Mouse (Mus musculus) intestine, embryonic 14.5 days (tissue): Measurements from ENCODE around the gene Zcchc3. TPM values are rescaled to one million over a fixed set of nuclear protein-coding genes. Genes with fewer than 3 reads are reported as not detected.

Experiments used
- ATAC-seq: fragments of 200-750 bp; cut with Nextera tagmentation; replicated peaks from 2 replicates; pipeline ENCODE4 v1.8.0; 2017; ENCODE audit warnings: low read depth, moderate number of reproducible peaks, moderate TSS enrichment, moderate library complexity; ENCODE audit not compliant: low FRiP score, low TSS enrichment
- DNase-seq: peaks from one replicate; pipeline ENCODE4 v3.0.0-alpha.2; 2018; ENCODE audit warnings: low spot score
- H3K27ac ChIP-seq: fragments of 300-500 bp; sonication (generic); 2 replicates; pipeline ENCODE4 v1.5.1; 2014; ENCODE audit warnings: low read depth, mild to moderate bottlenecking, control low read depth
- H3K27me3 ChIP-seq: fragments of 300-500 bp; sonication (generic); replicated peaks from 2 replicates; pipeline ENCODE4 v1.6.1; 2014; ENCODE audit warnings: low read length, control low read depth; ENCODE audit not compliant: control insufficient read depth, insufficient read depth
- H3K36me3 ChIP-seq: fragments of 300-500 bp; sonication (generic); 2 replicates; pipeline ENCODE4 v1.6.1; 2014; ENCODE audit warnings: low read length, control low read depth; ENCODE audit not compliant: control insufficient read depth, insufficient read depth
- H3K4me1 ChIP-seq: fragments of 300-500 bp; sonication (generic); replicated peaks from 2 replicates; pipeline ENCODE4 v1.6.1; 2014; ENCODE audit warnings: low read length, control low read depth, mixed read lengths; ENCODE audit not compliant: control insufficient read depth, insufficient read depth
- H3K4me2 ChIP-seq: fragments of 300-500 bp; sonication (generic); 2 replicates; pipeline ENCODE4 v1.6.1; 2014; ENCODE audit warnings: low read length
- H3K4me3 ChIP-seq: fragments of 300-500 bp; sonication (generic); 2 replicates; pipeline ENCODE4 v1.5.1; 2014; ENCODE audit warnings: low read depth, low read length, control low read depth, mixed read lengths
- H3K9ac ChIP-seq: fragments of 300-500 bp; sonication (generic); 2 replicates; pipeline ENCODE4 v1.6.1; 2014; ENCODE audit warnings: mild to moderate bottlenecking, low read length
- H3K9me3 ChIP-seq: fragments of 300-500 bp; sonication (generic); 2 replicates; pipeline ENCODE4 v1.6.1; 2016; ENCODE audit warnings: low read length, control low read depth; ENCODE audit not compliant: control insufficient read depth
- WGBS: fragments of 180-500 bp; shearing (Covaris S2); extraction: QIAGEN DNeasy Blood & Tissue Kit; methylation state at CpG from one replicate; pipeline ENCODE4 v1.1.7; 2014; 5-methylcytosine and 5-hydroxymethylcytosine counted together
- polyA plus RNA-seq: library from polyadenylated mRNA; unstranded; fragments of >200 nt; fragmentation: Nextera tagmentation; extraction: Ambion mirVana; gene quantifications from 2 replicates; pipeline ENCODE4 v1.2.1, GENCODE M21; 2014

The Zcchc3 gene
- polyA plus RNA-seq = 38.2 and 39.1 TPM in 2 replicates

DNA sequence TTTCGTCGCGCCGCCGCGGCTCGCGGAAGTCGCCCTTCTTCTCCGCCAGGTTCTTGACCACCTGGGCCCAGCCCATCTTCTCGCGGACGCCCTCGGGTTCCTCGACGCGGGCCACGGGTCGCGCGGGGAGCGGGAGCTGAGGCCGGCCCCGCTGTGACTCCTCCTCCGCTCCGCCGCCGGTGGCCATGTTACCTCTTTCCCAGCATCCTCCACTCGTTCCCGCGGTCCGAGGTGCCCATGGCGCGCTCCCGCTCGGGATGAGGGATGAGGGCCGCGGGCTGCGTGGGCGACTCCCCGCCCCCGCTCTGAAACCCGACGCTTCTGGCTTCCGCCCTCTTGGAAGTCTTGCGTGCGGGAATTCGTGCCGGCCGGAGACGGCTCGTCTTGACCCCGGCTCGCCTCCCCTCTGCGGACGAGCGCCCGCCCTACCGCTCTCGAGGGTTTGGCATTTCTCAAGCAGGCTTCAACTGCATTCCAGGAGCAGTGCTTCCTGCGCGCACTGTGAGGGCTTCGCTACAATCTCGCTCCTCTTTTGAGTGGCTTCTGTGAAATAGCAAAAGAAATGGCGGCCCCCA lies at the start of gene Zcchc3:
Gene Zcchc3, minus strand, starts transcription at position 437 of the 575 bp plus-strand sequence.
- H3K4me3 ChIP-seq = peak within 1 kb of the TSS; percentile 96
- peaks cover 32% of the 10 kb centered on the region for H3K4me1 ChIP-seq
- H3K9ac ChIP-seq = peak within 1 kb of the TSS; percentile 99
- H3K36me3 ChIP-seq = no peaks in the 10 kb centered on the region
- peak; percentile 93 for DNase-seq
- peak within 1 kb of the TSS; percentile 92 for H3K4me2 ChIP-seq
- peak; percentile 85 for ATAC-seq
- peaks cover 8% of the 10 kb centered on the region; the same call in 1 of the 2 replicates for H3K9me3 ChIP-seq
- no peaks in the 10 kb centered on the region for H3K27me3 ChIP-seq
- peak within 1 kb of the TSS; percentile 98 for H3K27ac ChIP-seq
- under 1% methylated on average over 65 of the region's 65 CpGs for WGBS

- no peaks in the 10 kb centered on the region for H3K9me3 ChIP-seq
- no peak overlapping the region for H3K4me3 ChIP-seq
- no peaks in the 10 kb centered on the region for H3K36me3 ChIP-seq
- no peak overlapping the region for H3K9ac ChIP-seq
- H3K4me1 ChIP-seq = no peaks in the 10 kb centered on the region
- DNase-seq (no peak), ATAC-seq (no peak)
- no peaks in the 10 kb centered on the region for H3K27me3 ChIP-seq
- WGBS = 41% methylated on average over 13 of the region's 13 CpGs
- no peak overlapping the region for H3K27ac ChIP-seq
- H3K4me2 ChIP-seq = no peak overlapping the region
Measured at GRCm38 (mm10) chr2:152459241-152459640, 44.4 kb upstream of the Zcchc3 start.

DNA sequence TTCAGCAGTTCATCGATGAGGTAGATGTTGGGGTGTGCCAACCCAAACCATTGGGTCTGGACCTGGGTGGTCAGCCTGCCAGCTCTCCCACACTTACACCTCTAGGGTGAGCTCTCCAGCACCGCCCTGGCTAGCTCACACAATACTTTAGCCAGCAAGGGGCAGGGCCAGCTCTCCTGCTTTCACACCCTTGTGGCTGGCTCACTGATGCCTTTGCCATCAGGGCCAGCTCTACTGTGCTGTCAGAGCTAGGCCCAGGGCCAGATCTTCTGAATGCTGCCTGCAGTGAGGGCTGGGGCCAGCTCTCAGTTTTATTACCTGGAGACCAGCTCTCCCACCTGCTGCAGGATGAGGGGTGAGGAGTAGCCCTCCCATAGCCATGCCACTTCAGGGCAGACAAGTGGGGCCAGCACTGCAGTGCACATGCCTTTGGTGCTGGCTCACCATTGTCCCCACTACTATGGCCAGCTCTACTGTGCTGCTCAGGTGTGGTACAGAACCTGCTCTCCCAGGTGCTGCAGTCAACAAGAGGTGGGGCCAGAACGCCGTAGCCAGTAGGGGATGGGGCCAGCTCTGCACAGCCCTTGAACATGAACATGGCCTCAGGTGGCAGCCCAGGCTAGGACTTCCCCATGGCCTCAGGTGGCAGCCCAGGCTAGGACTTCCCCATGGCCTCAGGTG lies 37.4 kb upstream of the Zcchc3 start:
- Histone ChIP-seq H3K4me1 (peaks cover 4% of the 10 kb centered on the region), H3K27ac (no peak overlapping the region), H3K4me3 (no peak overlapping the region), H3K9ac (no peak overlapping the region), H3K4me2 (no peak overlapping the region), H3K9me3 (no peaks in the 10 kb centered on the region), H3K27me3 (no peaks in the 10 kb centered on the region), H3K36me3 (no peaks in the 10 kb centered on the region)
- ATAC-seq (no peak), DNase-seq (no peak)
- WGBS = 69% methylated on average over 4 of the region's 4 CpGs

DNA sequence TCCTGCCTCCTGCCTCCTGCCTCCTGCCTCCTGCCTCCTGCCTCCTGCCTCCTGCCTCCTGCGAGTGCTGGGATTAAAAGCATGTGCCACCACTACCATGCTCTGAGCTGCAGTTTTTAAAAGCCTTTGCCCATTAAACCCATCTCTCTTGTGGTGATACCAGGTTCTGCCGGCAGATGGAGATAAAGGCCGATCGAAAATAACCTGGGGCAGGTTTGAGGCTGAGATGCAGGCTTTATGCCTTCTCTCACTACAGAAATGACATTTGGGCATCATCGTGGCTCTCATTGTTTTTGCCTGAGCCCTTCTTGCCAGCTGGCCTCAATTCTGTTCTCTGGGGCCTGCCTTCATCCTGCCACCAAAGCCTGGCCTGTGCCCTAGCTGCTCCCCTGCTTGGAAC lies 35.4 kb upstream of the Zcchc3 start:
- H3K36me3 ChIP-seq = no peaks in the 10 kb centered on the region
- ATAC-seq = no peak
- no peak overlapping the region for H3K9ac ChIP-seq
- DNase-seq = peak; percentile 86
- no peak overlapping the region for H3K4me3 ChIP-seq
- H3K27ac ChIP-seq = no peak overlapping the region
- H3K9me3 ChIP-seq = no peaks in the 10 kb centered on the region
- H3K27me3 ChIP-seq = no peaks in the 10 kb centered on the region
- peaks cover 5% of the 10 kb centered on the region for H3K4me1 ChIP-seq
- 7% methylated on average over 5 of the region's 5 CpGs for WGBS
- H3K4me2 ChIP-seq = no peak overlapping the region

GRCm38 (mm10) chr2:152447461-152447860 lies 32.6 kb upstream of the Zcchc3 start:
- DNase-seq = no peak
- WGBS = 23% methylated on average over 5 of the region's 5 CpGs

DNA sequence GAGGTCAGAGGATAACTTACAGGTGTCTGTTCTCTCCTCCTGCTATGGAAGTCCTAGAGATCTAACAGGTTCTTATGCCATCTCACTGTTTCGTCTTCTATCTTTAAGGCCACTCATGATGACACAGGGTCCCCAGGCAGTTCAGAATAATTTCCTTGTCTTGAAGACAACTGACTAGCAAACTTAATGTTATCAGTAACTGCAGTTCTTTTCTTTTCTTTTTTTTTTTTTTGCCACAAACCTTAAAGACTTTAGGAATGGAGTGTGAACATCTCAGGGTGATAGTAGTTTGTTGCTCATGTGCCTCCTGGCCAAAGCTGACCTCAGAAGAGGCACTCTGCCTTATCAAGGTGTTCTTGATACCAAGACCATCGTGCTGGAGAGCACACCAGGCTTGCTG lies 31.8 kb upstream of the Zcchc3 start:
- 59% methylated on average over 2 of the region's 2 CpGs for WGBS
- Histone ChIP-seq H3K4me3 (no peak overlapping the region), H3K36me3 (no peaks in the 10 kb centered on the region), H3K27me3 (no peaks in the 10 kb centered on the region), H3K4me2 (no peak overlapping the region), H3K9me3 (no peaks in the 10 kb centered on the region), H3K9ac (no peak overlapping the region), H3K4me1 (peaks cover 5% of the 10 kb centered on the region), H3K27ac (no peak overlapping the region)
- DNase-seq = no peak
- no peak for ATAC-seq

More at GRCm38 (mm10) chr2:152447461-152447860, 32.6 kb upstream of the Zcchc3 start:
- no peaks in the 10 kb centered on the region for H3K27me3 ChIP-seq
- no peaks in the 10 kb centered on the region for H3K36me3 ChIP-seq
- no peak overlapping the region for H3K4me2 ChIP-seq
- H3K9ac ChIP-seq = no peak overlapping the region
- ATAC-seq = no peak
- no peaks in the 10 kb centered on the region for H3K9me3 ChIP-seq
- no peak overlapping the region for H3K27ac ChIP-seq
- no peak overlapping the region for H3K4me3 ChIP-seq
- H3K4me1 ChIP-seq = peaks cover 5% of the 10 kb centered on the region

- Histone ChIP-seq H3K9me3 (no peaks in the 10 kb centered on the region), H3K4me2 (no peak overlapping the region), H3K9ac (no peak overlapping the region), H3K27ac (no peak overlapping the region), H3K27me3 (no peaks in the 10 kb centered on the region), H3K36me3 (no peaks in the 10 kb centered on the region), H3K4me1 (peaks cover 5% of the 10 kb centered on the region), H3K4me3 (no peak overlapping the region)
- no peak for ATAC-seq
- WGBS = 89% methylated on average over 8 of the region's 8 CpGs
- DNase-seq = no peak
Measured at GRCm38 (mm10) chr2:152443281-152443680, 28.5 kb upstream of the Zcchc3 start.

DNA sequence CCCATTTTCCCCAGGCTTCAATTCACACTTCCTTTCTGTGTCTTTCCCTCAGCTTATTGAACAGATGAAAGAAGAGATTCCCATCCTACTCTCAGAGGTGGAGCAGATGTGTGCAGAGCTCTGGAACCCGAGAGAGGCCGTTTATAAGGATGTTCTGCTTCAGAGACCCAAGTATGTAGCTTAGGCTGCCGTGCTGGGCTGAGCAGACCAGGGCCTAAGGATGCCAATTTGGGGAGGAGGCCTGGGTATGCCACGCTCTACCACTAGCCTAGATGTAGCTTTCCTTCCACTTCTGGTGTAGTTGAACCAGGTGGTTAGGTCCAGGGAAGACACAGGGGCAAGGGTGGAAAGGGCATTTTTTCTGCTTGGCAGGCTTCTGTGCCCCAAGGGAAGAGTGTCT lies 27.5 kb upstream of the Zcchc3 start:
- ATAC-seq = no peak

DNA sequence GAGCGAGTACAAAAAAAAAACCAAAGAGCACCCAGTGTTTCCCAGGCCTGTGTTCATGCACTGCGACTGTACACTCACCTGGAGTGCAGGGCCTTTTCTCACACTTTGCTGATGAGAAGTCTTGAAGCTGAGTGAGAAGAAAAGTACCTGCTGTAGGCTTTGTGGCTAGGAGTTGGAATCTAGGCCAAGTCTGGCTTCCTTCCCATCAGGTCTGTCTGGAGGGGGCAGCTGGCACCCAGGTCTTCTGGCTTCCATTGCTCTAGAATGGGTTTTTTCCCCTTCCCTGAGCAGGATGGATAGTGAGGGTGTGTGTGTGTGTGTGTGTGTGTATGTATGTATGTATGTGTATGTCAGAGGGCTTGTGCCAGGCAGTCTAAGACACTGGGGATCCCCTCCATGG lies 25.0 kb upstream of the Zcchc3 start:
- Histone ChIP-seq H3K27ac (no peak overlapping the region), H3K4me1 (peaks cover 5% of the 10 kb centered on the region), H3K9me3 (no peaks in the 10 kb centered on the region), H3K4me2 (no peak overlapping the region), H3K27me3 (no peaks in the 10 kb centered on the region), H3K9ac (no peak overlapping the region), H3K36me3 (no peaks in the 10 kb centered on the region), H3K4me3 (no peak overlapping the region)
- 79% methylated on average over 2 of the region's 2 CpGs for WGBS
- DNase-seq = no peak
- no peak for ATAC-seq

More for the DNA sequence above, 27.5 kb upstream of the Zcchc3 start:
- WGBS = 77% methylated on average over 4 of the region's 4 CpGs
- peaks cover 2% of the 10 kb centered on the region for H3K4me1 ChIP-seq
- no peak overlapping the region for H3K27ac ChIP-seq
- H3K27me3 ChIP-seq = no peaks in the 10 kb centered on the region
- H3K36me3 ChIP-seq = no peaks in the 10 kb centered on the region
- H3K4me2 ChIP-seq = no peak overlapping the region
- no peak for DNase-seq
- no peaks in the 10 kb centered on the region for H3K9me3 ChIP-seq
- no peak overlapping the region for H3K4me3 ChIP-seq
- no peak overlapping the region for H3K9ac ChIP-seq
